11 mouse cellular contexts compared by ENCODE assay signal in the genomic region with DNA sequence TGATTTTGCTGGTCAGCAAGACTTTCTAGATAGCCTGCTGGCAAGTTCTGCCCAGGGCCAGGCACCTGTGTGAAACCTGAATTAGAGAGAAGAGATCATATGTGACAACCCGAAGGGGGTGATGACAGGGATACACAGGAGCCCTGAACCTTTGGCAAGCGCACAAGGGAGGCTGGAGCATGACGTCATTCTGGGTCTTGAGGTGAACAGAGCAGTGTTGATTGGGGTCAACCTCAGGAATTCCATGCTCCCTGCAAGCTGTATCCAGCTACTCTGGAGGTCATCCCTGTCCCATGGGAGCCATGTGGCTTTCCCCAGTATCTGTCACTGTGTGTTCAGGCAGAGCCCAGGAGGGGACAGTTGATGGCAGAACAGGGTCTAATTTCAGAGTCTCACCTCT. TPM values are rescaled to one million over a fixed set of nuclear protein-coding genes. Genes with fewer than 3 reads are reported as not detected.
DNase-seq lines count a peak whose midpoint lies in the region; ATAC-seq and TF ChIP-seq lines count a peak whose summit lies in the region.
"Had no signal": no experiment of that assay in that cellular context is flagged by ENCODE, and none has a peak within 500 bp of the region (broad histone marks: within the 10 kb centered on the region; RNA-seq: fewer than 3 reads in every experiment).

No protein-coding gene starts in this region.

- no peak overlapping the region for H3K9ac ChIP-seq in forebrain, embryonic 12.5 days
- no peak overlapping the region for H3K9ac ChIP-seq in forebrain, postnatal 0 days
- H3K9ac ChIP-seq in kidney, embryonic 15.5 days, result no peak overlapping the region
- no peak overlapping the region for H3K9ac ChIP-seq in forebrain, embryonic 15.5 days (replicated peaks)
- no peak overlapping the region for H3K9ac ChIP-seq in midbrain, embryonic 15.5 days
- H3K9ac ChIP-seq in liver, embryonic 12.5 days, result no peak overlapping the region
- H3K9ac ChIP-seq: lung, embryonic 14.5 days had no signal

- peak overlapping the region; percentile 79 for H3K27ac ChIP-seq in forebrain, embryonic 12.5 days
- no peak overlapping the region for H3K27ac ChIP-seq in forebrain, postnatal 0 days (ENCODE audit: low read depth, low read length)
- peak overlapping the region; percentile 70 for H3K27ac ChIP-seq in kidney, embryonic 15.5 days
- peak overlapping the region; percentile 86 for H3K27ac ChIP-seq in forebrain, embryonic 15.5 days (replicated peaks)
- H3K27ac ChIP-seq in midbrain, embryonic 15.5 days, result peak overlapping the region; percentile 75; the same call in 1 of the 2 replicates
- no peak overlapping the region for H3K27ac ChIP-seq in liver, embryonic 12.5 days

- DNase-seq in forebrain, postnatal 0 days, result no peak
- no peak for DNase-seq in kidney, adult 18-20 months
- DNase-seq in ovary, adult 18-20 months (ENCODE audit: low spot score), result no peak
- DNase-seq: layer of hippocampus, postnatal 36 days; thymus, adult 2 months had no signal

- no peak for ATAC-seq in forebrain, embryonic 12.5 days (ENCODE audit: low FRiP score)
- ATAC-seq in forebrain, postnatal 0 days, result no peak
- ATAC-seq in kidney, embryonic 15.5 days (replicated peaks; ENCODE audit: low FRiP score), result no peak; the same call in 1 of the 2 replicates
- no peak for ATAC-seq in forebrain, embryonic 15.5 days (replicated peaks)
- ATAC-seq in midbrain, embryonic 15.5 days (replicated peaks), result no peak
- ATAC-seq in liver, embryonic 12.5 days, result no peak

- 0 out of 2 replicates have a peak, but pooled peaks cover 2% of the 10 kb centered on the region for H3K36me3 ChIP-seq in forebrain, embryonic 12.5 days (replicated peaks)
- H3K36me3 ChIP-seq in forebrain, postnatal 0 days (ENCODE audit: insufficient read depth), result no peaks in the 10 kb centered on the region
- H3K36me3 ChIP-seq in kidney, embryonic 15.5 days, result no peaks in the 10 kb centered on the region
- no peaks in the 10 kb centered on the region for H3K36me3 ChIP-seq in forebrain, embryonic 15.5 days
- no peaks in the 10 kb centered on the region for H3K36me3 ChIP-seq in midbrain, embryonic 15.5 days (replicated peaks)
- no peaks in the 10 kb centered on the region; the same call in 1 of the 2 replicates for H3K36me3 ChIP-seq in liver, embryonic 12.5 days

- 69% methylated on average over 3 of the region's 3 CpGs for WGBS in forebrain, embryonic 12.5 days
- 51% methylated on average over 3 of the region's 3 CpGs for WGBS in forebrain, postnatal 0 days
- WGBS in kidney, embryonic 15.5 days, result 48% methylated on average over 3 of the region's 3 CpGs
- 49% methylated on average over 3 of the region's 3 CpGs for WGBS in forebrain, embryonic 15.5 days
- 61% methylated on average over 3 of the region's 3 CpGs for WGBS in midbrain, embryonic 15.5 days
- WGBS in liver, embryonic 12.5 days (ENCODE audit: insufficient replicate concordance), result 84% methylated on average over 3 of the region's 3 CpGs

- peaks cover 97% of the 10 kb centered on the region for H3K4me1 ChIP-seq in forebrain, embryonic 12.5 days
- peaks cover 27% of the 10 kb centered on the region for H3K4me1 ChIP-seq in forebrain, postnatal 0 days (ENCODE audit: insufficient read depth)
- peaks cover 95% of the 10 kb centered on the region for H3K4me1 ChIP-seq in kidney, embryonic 15.5 days
- H3K4me1 ChIP-seq in forebrain, embryonic 15.5 days, result peaks cover 97% of the 10 kb centered on the region
- peaks cover 97% of the 10 kb centered on the region for H3K4me1 ChIP-seq in midbrain, embryonic 15.5 days
- peaks cover 99% of the 10 kb centered on the region for H3K4me1 ChIP-seq in liver, embryonic 12.5 days

- H3K27me3 ChIP-seq in forebrain, embryonic 12.5 days, result no peaks in the 10 kb centered on the region
- H3K27me3 ChIP-seq in forebrain, postnatal 0 days (ENCODE audit: insufficient read depth, low read length), result no peaks in the 10 kb centered on the region
- no peaks in the 10 kb centered on the region for H3K27me3 ChIP-seq in kidney, embryonic 15.5 days
- H3K27me3 ChIP-seq in forebrain, embryonic 15.5 days, result no peaks in the 10 kb centered on the region
- H3K27me3 ChIP-seq in midbrain, embryonic 15.5 days (replicated peaks), result no peaks in the 10 kb centered on the region
- H3K27me3 ChIP-seq in liver, embryonic 12.5 days (replicated peaks), result no peaks in the 10 kb centered on the region

- H3K4me2 ChIP-seq in forebrain, embryonic 12.5 days, result no peak overlapping the region
- H3K4me2 ChIP-seq in forebrain, postnatal 0 days (ENCODE audit: low read depth), result no peak overlapping the region
- H3K4me2 ChIP-seq in kidney, embryonic 15.5 days, result no peak overlapping the region
- H3K4me2 ChIP-seq in forebrain, embryonic 15.5 days (replicated peaks), result no peak overlapping the region
- no peak overlapping the region for H3K4me2 ChIP-seq in midbrain, embryonic 15.5 days
- no peak overlapping the region for H3K4me2 ChIP-seq in liver, embryonic 12.5 days
- H3K4me2 ChIP-seq: lung, embryonic 14.5 days had no signal

- no peaks in the 10 kb centered on the region for H3K9me3 ChIP-seq in forebrain, embryonic 12.5 days
- H3K9me3 ChIP-seq in forebrain, postnatal 0 days (ENCODE audit: low read length), result no peaks in the 10 kb centered on the region
- no peaks in the 10 kb centered on the region for H3K9me3 ChIP-seq in kidney, embryonic 15.5 days (replicated peaks)
- H3K9me3 ChIP-seq in forebrain, embryonic 15.5 days, result no peaks in the 10 kb centered on the region
- no peaks in the 10 kb centered on the region for H3K9me3 ChIP-seq in midbrain, embryonic 15.5 days
- no peaks in the 10 kb centered on the region for H3K9me3 ChIP-seq in liver, embryonic 12.5 days (replicated peaks)

- no peak for TF ChIP-seq CTCF in forebrain, postnatal 0 days (IDR thresholded peaks at IDR 0.05; ENCODE audit: low read depth)

- no peak overlapping the region for H3K4me3 ChIP-seq in forebrain, embryonic 12.5 days (replicated peaks)
- no peak overlapping the region for H3K4me3 ChIP-seq in forebrain, postnatal 0 days (ENCODE audit: low read depth, low read length)
- H3K4me3 ChIP-seq in kidney, embryonic 15.5 days (replicated peaks), result no peak overlapping the region
- no peak overlapping the region for H3K4me3 ChIP-seq in forebrain, embryonic 15.5 days
- H3K4me3 ChIP-seq in midbrain, embryonic 15.5 days, result no peak overlapping the region
- H3K4me3 ChIP-seq in liver, embryonic 12.5 days, result no peak overlapping the region

RNA-seq across cellular contexts. Expression of a gene that starts 38.0 kb away (rescaled TPM):
- 64.1 and 68.3 TPM in 2 replicates for polyA plus RNA-seq in forebrain, embryonic 12.5 days (2016; fragmentation: Nextera tagmentation; extraction: Ambion mirVana)
- total RNA-seq in forebrain, postnatal 0 days (2014; rRNA removed), result 48.5 and 75.6 TPM in 2 replicates
- polyA plus RNA-seq in forebrain, postnatal 0 days (2015; fragmentation: Nextera tagmentation; extraction: Ambion mirVana), result 27.7 and 38.0 TPM in 2 replicates
- 41.8 and 47.3 TPM in 2 replicates for polyA plus RNA-seq in kidney, embryonic 15.5 days (2015; fragmentation: Nextera tagmentation; extraction: Ambion mirVana)
- polyA plus RNA-seq in forebrain, embryonic 15.5 days (2015; fragmentation: Nextera tagmentation; extraction: Ambion mirVana), result 57.5 and 63.9 TPM in 2 replicates
- polyA plus RNA-seq in midbrain, embryonic 15.5 days (2015; fragmentation: Nextera tagmentation; extraction: Ambion mirVana), result 77.3 and 78.8 TPM in 2 replicates
- 9.1 and 10.2 TPM in 2 replicates for polyA plus RNA-seq in liver, embryonic 12.5 days (2016; fragmentation: Nextera tagmentation; extraction: Ambion mirVana)

Comparison
In these comparisons a context has a peak if more than half of its experiments do, and no peak if none do; other contexts are left out.
1. H3K27ac ChIP-seq: peak in forebrain, embryonic 12.5 days (single experiment), kidney, embryonic 15.5 days (single experiment), forebrain, embryonic 15.5 days (single experiment) and midbrain, embryonic 15.5 days (single experiment); none in forebrain, postnatal 0 days (single experiment) and liver, embryonic 12.5 days (single experiment).